Mouse (Mus musculus) fibroblast of lung, adult 2 months (primary cell): ENCODE data around the gene Adgrl2.

Experiments
- DNase-seq: peaks from one replicate; pipeline ENCODE4 v3.0.0-alpha.2; 2011; ENCODE audit warnings: low read depth

The Adgrl2 gene

GRCm38 (mm10) chr3:148881431-148881830, 108.9 kb downstream of the Adgrl2 start:
- DNase-seq, result peak; percentile 33

DNA sequence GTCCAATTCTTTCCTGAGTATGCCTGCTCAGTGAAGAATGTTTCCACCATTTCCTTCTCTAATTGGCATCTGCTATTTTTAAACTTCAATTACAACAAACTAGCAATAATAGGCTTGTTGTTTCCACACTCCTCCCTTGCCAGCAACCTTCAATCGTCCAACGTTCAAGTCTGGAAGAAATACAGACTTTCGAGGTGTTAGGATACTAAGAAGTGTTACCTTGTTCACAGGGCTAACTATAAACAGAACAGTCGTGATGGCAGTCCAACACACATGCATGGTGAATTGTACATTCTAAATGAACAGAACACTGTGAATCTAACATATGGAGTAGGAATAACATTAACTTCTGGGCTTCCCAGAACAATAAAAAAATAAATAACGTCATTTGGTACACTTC, 117.8 kb downstream of the Adgrl2 start:
- DNase-seq, result no peak

DNA sequence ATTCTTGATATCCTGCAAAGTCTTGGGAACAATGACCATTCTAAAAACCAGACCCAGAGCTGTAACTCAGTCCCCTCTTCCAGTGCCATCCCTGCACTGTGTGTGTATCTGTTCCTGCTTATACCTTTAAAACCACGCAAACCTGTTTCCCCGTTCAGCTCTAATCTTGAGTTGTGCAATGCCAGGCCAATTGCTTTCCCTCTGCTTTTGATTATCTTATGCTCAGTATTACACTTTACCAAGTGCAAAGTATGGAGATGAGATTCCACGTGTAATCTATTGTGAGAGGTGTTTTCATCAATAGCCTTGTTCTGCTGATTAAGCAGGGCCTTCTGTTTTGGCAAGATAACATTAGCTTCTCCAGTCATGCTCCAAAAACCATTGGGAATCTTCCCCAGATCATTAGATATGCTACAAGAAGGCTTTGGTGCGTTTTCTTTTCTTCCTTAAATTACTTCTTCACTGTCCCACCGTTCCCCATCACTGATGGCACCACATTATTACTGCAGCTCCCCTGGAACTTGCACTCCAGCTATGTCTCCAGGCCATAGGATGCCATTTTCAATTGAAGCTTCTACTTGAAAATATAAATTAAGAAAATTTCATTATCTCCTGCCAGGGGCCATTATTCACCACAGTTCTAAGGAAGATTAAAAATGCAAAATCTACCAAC, 118.4 kb downstream of the Adgrl2 start:
- DNase-seq, result no peak

GRCm38 (mm10) chr3:148867618-148868017, 122.7 kb downstream of the Adgrl2 start:
- DNase-seq, result no peak

GRCm38 (mm10) chr3:148866633-148867032, 123.7 kb downstream of the Adgrl2 start:
- DNase-seq, result no peak

DNA sequence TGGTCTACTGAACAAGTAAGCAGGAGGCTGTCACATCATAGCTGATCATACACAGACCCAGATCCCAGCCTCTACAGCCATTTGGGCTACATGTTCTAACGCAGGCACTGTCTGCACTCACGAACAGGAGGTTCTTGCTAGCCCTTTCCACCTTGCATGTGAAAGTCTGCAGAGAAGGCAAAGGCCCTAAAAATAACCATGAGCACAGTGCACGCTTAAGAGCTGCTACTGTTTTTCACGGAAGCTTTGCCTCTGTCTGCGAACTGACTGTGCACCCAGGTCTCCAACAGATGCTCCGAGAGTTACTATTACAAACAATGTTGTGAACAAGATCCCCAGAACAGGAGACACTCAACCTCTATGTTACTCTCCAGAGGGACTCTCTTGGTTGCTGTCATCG, 124.3 kb downstream of the Adgrl2 start:
- DNase-seq, result no peak

DNA sequence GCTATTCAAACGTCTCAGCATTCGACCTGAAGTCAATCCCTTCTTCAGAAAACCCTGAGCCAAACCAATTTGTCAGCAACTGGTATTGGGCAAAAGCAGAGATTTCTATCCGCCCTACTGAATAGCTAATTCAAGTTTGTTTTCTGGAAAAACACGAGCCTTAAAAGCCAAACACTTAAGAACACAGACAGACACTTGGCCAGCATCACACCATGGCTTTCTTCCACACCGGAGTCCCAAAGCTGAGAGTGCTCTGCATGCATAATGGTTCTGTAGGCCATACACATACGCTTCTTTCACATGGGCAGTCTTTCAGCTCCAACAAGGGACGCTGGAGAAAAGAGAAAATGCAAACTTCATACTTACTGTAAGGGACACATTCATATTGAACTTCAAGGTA, 125.1 kb downstream of the Adgrl2 start:
- peak; percentile 9 for DNase-seq

DNA sequence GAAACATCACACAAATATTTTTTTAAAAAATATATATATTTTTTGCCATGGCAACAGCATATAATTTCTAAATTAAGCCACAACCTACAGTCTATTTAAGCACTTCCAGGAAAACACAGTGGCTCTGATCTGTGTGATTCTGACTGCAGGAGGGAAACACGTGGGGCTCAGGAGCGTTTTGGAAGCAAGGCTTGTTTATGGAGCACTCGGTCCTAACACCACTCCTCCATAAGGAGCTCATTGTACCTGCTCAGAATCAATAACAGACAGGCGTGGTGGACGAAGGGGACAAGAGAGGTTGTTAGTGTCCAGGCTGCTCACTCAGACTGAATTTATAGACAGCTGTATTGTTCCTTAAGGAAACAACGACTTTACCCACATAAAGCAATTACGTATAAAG, 128.5 kb downstream of the Adgrl2 start:
- DNase-seq, result no peak

- DNase-seq, result no peak
These were observed 135.9 kb downstream of the Adgrl2 start for GRCm38 (mm10) chr3:148854306-148854910.

GRCm38 (mm10) chr3:148853372-148853771, 137.0 kb downstream of the Adgrl2 start:
- DNase-seq, result no peak

- DNase-seq, result no peak
These were observed 137.8 kb downstream of the Adgrl2 start for GRCm38 (mm10) chr3:148852556-148852955.

- DNase-seq, result no peak
These were observed 139.5 kb downstream of the Adgrl2 start for GRCm38 (mm10) chr3:148850821-148851220.

DNA sequence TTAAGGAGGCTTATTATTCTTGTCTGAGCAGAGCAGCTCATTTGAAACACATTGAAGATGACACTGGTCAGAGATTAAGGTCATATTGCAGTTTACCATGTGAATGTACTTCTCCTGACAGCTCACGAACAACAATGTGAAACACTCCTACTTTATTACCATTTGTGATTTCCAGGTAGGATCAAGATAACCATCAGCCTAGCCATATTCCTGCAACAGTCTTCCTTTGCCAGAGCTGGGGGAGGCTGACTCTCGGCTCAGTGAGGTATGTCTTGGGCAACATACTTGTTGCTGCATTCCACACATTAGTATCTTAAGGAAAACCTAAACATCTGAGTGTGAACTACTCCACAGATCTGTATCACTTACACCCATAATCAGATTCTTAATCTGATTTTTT, 142.0 kb downstream of the Adgrl2 start:
- DNase-seq, result no peak

DNA sequence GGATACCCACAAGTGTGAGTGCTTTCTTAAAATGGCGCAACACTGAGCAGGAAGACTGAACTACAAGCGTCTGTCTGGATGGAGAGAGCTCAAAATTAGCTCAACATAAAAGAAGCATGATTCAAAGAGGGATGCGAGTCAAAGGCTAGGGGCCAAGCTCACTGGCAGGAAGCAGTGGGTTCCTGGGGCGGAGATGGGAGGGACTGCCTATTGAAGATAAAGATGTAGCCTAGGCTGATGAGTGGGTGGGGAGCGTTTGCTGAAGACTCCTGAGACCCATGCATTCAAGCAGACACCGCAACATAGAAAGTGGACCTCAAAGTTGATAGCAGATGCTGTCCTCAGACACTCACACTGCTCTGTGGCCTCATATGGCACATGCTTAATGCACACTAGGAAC, 146.2 kb downstream of the Adgrl2 start:
- no peak for DNase-seq

GRCm38 (mm10) chr3:148842533-148842932, 147.8 kb downstream of the Adgrl2 start:
- no peak for DNase-seq

GRCm38 (mm10) chr3:148838835-148839296, 151.5 kb downstream of the Adgrl2 start:
- no peak for DNase-seq

- no peak for DNase-seq
These were observed 152.1 kb downstream of the Adgrl2 start for GRCm38 (mm10) chr3:148838095-148838834.

DNA sequence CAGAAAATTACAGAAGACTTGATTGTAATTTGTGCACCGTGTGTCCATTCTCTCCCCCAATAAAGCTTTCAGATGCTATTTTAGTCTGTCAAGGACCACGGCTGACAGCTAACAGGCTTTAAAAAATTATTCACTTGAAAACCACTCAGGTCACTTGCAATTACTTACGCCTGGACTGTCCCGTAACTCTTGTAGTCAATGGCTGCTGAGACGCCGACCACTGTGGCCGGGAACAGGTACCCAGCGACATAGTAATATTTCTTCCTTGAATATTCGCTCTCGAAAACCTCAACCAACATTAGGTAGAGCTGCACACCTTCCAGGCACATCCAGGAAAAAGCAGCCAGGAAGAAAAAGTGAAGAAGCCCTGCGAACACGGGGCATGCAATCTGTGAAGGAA, 155.2 kb downstream of the Adgrl2 start:
- DNase-seq, result no peak

GRCm38 (mm10) chr3:148833070-148833769, 157.1 kb downstream of the Adgrl2 start:
- no peak for DNase-seq

DNA sequence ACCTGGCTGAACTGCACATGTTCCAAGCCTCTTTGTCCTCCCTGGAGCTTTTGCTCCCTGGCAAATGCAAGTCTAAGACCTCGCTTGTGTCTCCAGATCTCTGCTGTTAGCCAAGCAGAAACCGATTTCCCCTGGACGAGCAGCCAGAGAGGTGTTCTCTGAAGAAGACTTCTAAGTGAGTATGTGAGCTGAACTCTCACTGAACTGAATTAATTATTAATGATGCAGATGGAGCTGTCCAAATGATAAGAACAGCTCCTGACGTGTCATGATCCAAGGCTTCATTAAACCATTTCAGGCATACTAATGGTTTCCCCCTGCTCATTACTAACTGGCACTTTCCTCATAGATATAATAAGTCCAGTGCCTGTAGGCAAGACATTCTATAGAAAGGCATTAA, 158.4 kb downstream of the Adgrl2 start:
- DNase-seq, result no peak

GRCm38 (mm10) chr3:148828519-148828918, 161.8 kb downstream of the Adgrl2 start:
- DNase-seq, result no peak

- DNase-seq, result no peak
These were observed 166.8 kb downstream of the Adgrl2 start for GRCm38 (mm10) chr3:148823551-148823950.

GRCm38 (mm10) chr3:148821632-148822031, 168.7 kb downstream of the Adgrl2 start:
- DNase-seq, result no peak
